Mouse (Mus musculus) testis, postnatal 14 days (tissue): ENCODE measurements around the gene Ccdc186.
A peak's percentile ranks its signal among the peaks of the same experiment; 100 is the strongest.

ENCODE experiments used
- DNase-seq: peaks from one replicate; pipeline ENCODE4 v3.0.0; 2021; ENCODE audit warnings: low spot score

The Ccdc186 gene

GRCm38 (mm10) chr19:56821798-56822447, at the start of gene Ccdc186:
TSS of gene Ccdc186 (minus strand) at chr19:56822190.
- DNase-seq: peak; percentile 97

- DNase-seq: no peak
Observed at GRCm38 (mm10) chr19:56867701-56868100, 45.7 kb upstream of the Ccdc186 start.

- no peak for DNase-seq
Observed at GRCm38 (mm10) chr19:56856455-56856854, 34.5 kb upstream of the Ccdc186 start.

- DNase-seq: no peak
Observed at GRCm38 (mm10) chr19:56852590-56852989, 30.6 kb upstream of the Ccdc186 start.

- DNase-seq: no peak
Observed at GRCm38 (mm10) chr19:56842974-56843373, 21.0 kb upstream of the Ccdc186 start.

- DNase-seq: no peak
Observed at GRCm38 (mm10) chr19:56838942-56839706, 17.1 kb upstream of the Ccdc186 start.

GRCm38 (mm10) chr19:56835340-56835739, 13.3 kb upstream of the Ccdc186 start:
- DNase-seq: peak; percentile 78

- DNase-seq: no peak
Observed at GRCm38 (mm10) chr19:56830163-56830562, 8.2 kb upstream of the Ccdc186 start.

- DNase-seq: no peak
Observed at GRCm38 (mm10) chr19:56829267-56829666, 7.3 kb upstream of the Ccdc186 start.

- no peak for DNase-seq
Observed at GRCm38 (mm10) chr19:56828305-56828704, 6.3 kb upstream of the Ccdc186 start.

GRCm38 (mm10) chr19:56826047-56826631, 4.1 kb upstream of the Ccdc186 start, which contains the start of gene Tdrd1:
TSS of gene Tdrd1 (plus strand) at chr19:56826209.
- peak; percentile 79 for DNase-seq

GRCm38 (mm10) chr19:56822448-56822836, 452 bp upstream of the Ccdc186 start:
- no peak for DNase-seq

- DNase-seq: peak; percentile 69
Observed at GRCm38 (mm10) chr19:56821040-56821797, 771 bp downstream of the Ccdc186 start.

- DNase-seq: peak; percentile 33
Observed at GRCm38 (mm10) chr19:56817851-56818526, 4.0 kb downstream of the Ccdc186 start.

GRCm38 (mm10) chr19:56813360-56813759, 8.6 kb downstream of the Ccdc186 start:
- DNase-seq: no peak

- DNase-seq: no peak
Observed at GRCm38 (mm10) chr19:56811590-56811989, 10.4 kb downstream of the Ccdc186 start.

- DNase-seq: no peak
Observed at GRCm38 (mm10) chr19:56810641-56811146, 11.3 kb downstream of the Ccdc186 start.

- DNase-seq: no peak
Observed at GRCm38 (mm10) chr19:56808771-56809170, 13.2 kb downstream of the Ccdc186 start.

- no peak for DNase-seq
Observed at GRCm38 (mm10) chr19:56807122-56807521, 14.9 kb downstream of the Ccdc186 start.

- DNase-seq: no peak
Observed at GRCm38 (mm10) chr19:56805366-56805765, 16.6 kb downstream of the Ccdc186 start.

- no peak for DNase-seq
Observed at GRCm38 (mm10) chr19:56802352-56802746, 19.6 kb downstream of the Ccdc186 start.
